Mouse (Mus musculus) heart, embryonic 13.5 days (tissue): Measurements from ENCODE around the gene Sh2d2a. TPM values are rescaled to one million over a fixed set of nuclear protein-coding genes. Genes with fewer than 3 reads are reported as not detected.
"Not testable (repeated sequence)": the region's sequence is repeated elsewhere in the genome, so short reads cannot be mapped to it uniquely, and the experiment has no call there.

Source experiments
- ATAC-seq: fragments of 200-750 bp; cut with Nextera tagmentation; 2 replicates; pipeline ENCODE4 v1.8.0; 2017; ENCODE audit warnings: moderate TSS enrichment; ENCODE audit not compliant: insufficient number of reproducible peaks, low FRiP score, low TSS enrichment; ENCODE audit errors: extremely low read depth
- H3K27ac ChIP-seq: fragments of 300-500 bp; sonication (generic); replicated peaks from 2 replicates; pipeline ENCODE4 v1.5.1; 2015; ENCODE audit warnings: moderate library complexity, mild to moderate bottlenecking, inconsistent platforms
- H3K27me3 ChIP-seq: fragments of 300-500 bp; sonication (generic); replicated peaks from 2 replicates; pipeline ENCODE4 v1.6.1; 2015; ENCODE audit warnings: mild to moderate bottlenecking, inconsistent platforms
- H3K36me3 ChIP-seq: fragments of 300-500 bp; sonication (generic); 2 replicates; pipeline ENCODE4 v1.6.1; 2015; ENCODE audit warnings: mild to moderate bottlenecking, inconsistent platforms
- H3K4me1 ChIP-seq: fragments of 300-500 bp; sonication (generic); 2 replicates; pipeline ENCODE4 v1.6.1; 2015; ENCODE audit warnings: inconsistent platforms
- H3K4me2 ChIP-seq: fragments of 300-500 bp; sonication (generic); 2 replicates; pipeline ENCODE4 v1.6.1; 2015; ENCODE audit warnings: inconsistent platforms, mild to moderate bottlenecking, moderate library complexity
- H3K4me3 ChIP-seq: fragments of 300-500 bp; sonication (generic); 2 replicates; pipeline ENCODE4 v1.5.1; 2015; ENCODE audit warnings: moderate library complexity, mild to moderate bottlenecking, inconsistent platforms
- H3K9ac ChIP-seq: fragments of 300-500 bp; sonication (generic); 2 replicates; pipeline ENCODE4 v1.6.1; 2015; ENCODE audit warnings: inconsistent platforms, mild to moderate bottlenecking, moderate library complexity
- H3K9me3 ChIP-seq: fragments of 300-500 bp; sonication (generic); 2 replicates; pipeline ENCODE4 v1.6.1; 2016; ENCODE audit warnings: inconsistent platforms
- WGBS: fragments of 180-500 bp; shearing (Covaris S2); methylation state at CpG from one replicate; pipeline ENCODE4 v1.1.7; 2015; ENCODE audit warnings: mixed read lengths; 5-methylcytosine and 5-hydroxymethylcytosine counted together
- polyA plus RNA-seq: library from polyadenylated mRNA; unstranded; fragments of >200 nt; fragmentation: Nextera tagmentation; extraction: Ambion mirVana; gene quantifications from 2 replicates; pipeline ENCODE4 v1.2.1, GENCODE M21; 2015

Gene Sh2d2a
- polyA plus RNA-seq, 1 experiment from 2014 or later: 0.17 TPM

DNA sequence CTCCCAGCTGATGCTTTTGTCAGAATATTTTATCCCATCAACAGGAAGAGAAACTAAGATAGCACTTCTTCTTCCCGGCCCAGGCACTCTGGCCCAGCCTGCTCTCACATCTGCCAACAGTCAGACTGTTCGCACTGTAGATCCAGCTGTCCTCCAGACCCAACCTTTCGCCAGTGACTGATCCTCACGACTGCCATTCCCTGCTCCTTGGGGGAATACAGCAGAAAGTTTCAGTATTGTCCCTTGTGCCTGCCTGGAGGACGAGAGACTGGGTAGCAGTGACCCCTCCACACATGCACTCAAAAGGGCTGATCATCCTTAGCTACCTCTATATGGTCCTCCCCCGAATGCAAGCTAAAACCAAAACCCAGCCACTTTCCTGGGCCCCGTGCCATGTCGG, 9.4 kb downstream of the Sh2d2a start:
- WGBS: 78% methylated on average over 8 of the region's 8 CpGs
- no peak overlapping the region for H3K9ac ChIP-seq
- H3K9me3 ChIP-seq: no peaks in the 10 kb centered on the region
- no peaks in the 10 kb centered on the region for H3K27me3 ChIP-seq
- H3K4me2 ChIP-seq: no peak overlapping the region
- H3K27ac ChIP-seq: no peak overlapping the region
- H3K4me3 ChIP-seq: no peak overlapping the region
- ATAC-seq: no peak
- H3K36me3 ChIP-seq: peaks cover 53% of the 10 kb centered on the region
- no peaks in the 10 kb centered on the region for H3K4me1 ChIP-seq

GRCm38 (mm10) chr3:87857666-87858065, 11.1 kb downstream of the Sh2d2a start:
- Histone ChIP-seq H3K4me2 (no peak overlapping the region), H3K9ac (no peak overlapping the region), H3K4me3 (no peak overlapping the region), H3K27me3 (no peaks in the 10 kb centered on the region), H3K9me3 (no peaks in the 10 kb centered on the region), H3K4me1 (no peaks in the 10 kb centered on the region), H3K27ac (no peak overlapping the region), H3K36me3 (peaks cover 69% of the 10 kb centered on the region)
- WGBS: 79% methylated on average over 8 of the region's 8 CpGs
- ATAC-seq: no peak

DNA sequence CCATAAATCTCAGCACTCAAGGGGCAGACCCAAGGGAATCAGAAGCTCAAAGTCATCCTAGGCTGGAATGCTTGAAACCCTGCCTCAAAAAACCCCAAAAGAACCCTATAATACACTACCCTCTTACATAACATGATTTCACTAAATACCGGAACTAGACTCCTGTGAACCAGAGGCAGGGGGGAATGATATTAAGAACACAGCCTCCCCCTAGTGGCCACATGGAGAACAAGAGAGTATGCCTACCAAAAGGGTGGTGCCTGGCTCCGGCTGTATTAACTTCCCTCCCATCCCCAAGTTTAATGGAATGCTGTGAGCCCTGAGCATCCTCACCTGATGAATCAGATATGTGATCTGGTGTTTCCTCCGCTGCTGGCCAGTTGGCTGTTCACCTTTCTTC, 13.3 kb downstream of the Sh2d2a start:
- H3K4me2 ChIP-seq: no peak overlapping the region
- H3K27me3 ChIP-seq: no peaks in the 10 kb centered on the region
- H3K9ac ChIP-seq: no peak overlapping the region
- no peak overlapping the region for H3K4me3 ChIP-seq
- ATAC-seq: no peak
- WGBS: 22% methylated on average over 3 of the region's 3 CpGs
- no peak overlapping the region for H3K27ac ChIP-seq
- no peaks in the 10 kb centered on the region for H3K4me1 ChIP-seq
- peaks cover 87% of the 10 kb centered on the region for H3K36me3 ChIP-seq
- H3K9me3 ChIP-seq: no peaks in the 10 kb centered on the region

- not testable (repeated sequence) for H3K9me3 ChIP-seq, H3K27ac ChIP-seq, H3K27me3 ChIP-seq, H3K4me1 ChIP-seq, H3K4me3 ChIP-seq, ATAC-seq, H3K9ac ChIP-seq, H3K4me2 ChIP-seq
- 82% methylated on average over 4 of the region's 4 CpGs for WGBS
- H3K36me3 ChIP-seq: peaks cover 94% of the 10 kb centered on the region
These were observed 17.6 kb downstream of the Sh2d2a start for GRCm38 (mm10) chr3:87864111-87864510.

DNA sequence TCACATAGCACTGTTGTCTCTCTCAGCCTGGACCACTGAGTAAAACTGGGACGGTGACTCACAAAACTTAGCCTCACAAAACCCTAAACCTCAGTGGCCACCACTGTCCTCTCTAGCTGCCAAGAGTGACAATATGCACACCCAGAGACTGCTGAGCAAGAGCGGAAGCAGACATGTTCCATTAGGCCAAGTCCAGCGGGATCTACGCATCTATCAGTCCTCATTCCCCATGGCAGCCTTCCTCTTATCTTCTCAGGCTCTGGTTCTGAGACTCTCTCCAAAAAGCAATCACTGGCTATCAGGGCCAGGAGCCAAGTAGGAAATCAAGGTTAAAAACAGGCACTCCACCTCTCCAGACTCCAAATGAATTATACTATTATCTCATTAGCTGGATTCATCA, 31.2 kb downstream of the Sh2d2a start:
- WGBS: 61% methylated on average over 4 of the region's 4 CpGs
- no peak for ATAC-seq
- Histone ChIP-seq H3K4me1 (peaks cover 17% of the 10 kb centered on the region), H3K4me3 (no peak overlapping the region), H3K9ac (no peak overlapping the region), H3K27me3 (no peaks in the 10 kb centered on the region), H3K36me3 (peaks cover 62% of the 10 kb centered on the region), H3K9me3 (no peaks in the 10 kb centered on the region), H3K4me2 (no peak overlapping the region), H3K27ac (peak overlapping the region; percentile 39; the same call in 1 of the 2 replicates)

DNA sequence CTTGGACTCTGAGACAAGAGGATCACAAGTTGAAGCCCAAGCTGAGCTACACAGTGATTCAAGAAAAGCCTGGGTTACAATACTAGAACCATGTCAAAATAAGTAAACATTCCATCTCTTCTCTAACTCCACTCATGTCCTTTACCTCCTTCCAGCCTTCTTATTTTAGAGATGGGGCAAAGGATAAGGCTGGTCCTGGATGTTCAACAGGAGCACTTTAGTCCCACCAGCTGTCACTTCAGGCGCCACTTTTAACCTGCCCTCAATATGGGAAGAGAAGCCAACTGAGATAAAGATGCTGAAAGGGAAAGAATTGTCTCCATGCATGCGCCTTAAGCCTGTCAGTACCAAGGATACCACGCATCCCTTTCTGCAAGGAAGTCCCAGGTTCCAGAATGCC, 37.7 kb downstream of the Sh2d2a start:
- Histone ChIP-seq H3K36me3 (peaks cover 30% of the 10 kb centered on the region), H3K9ac (peak overlapping the region; percentile 98), H3K27ac (peak overlapping the region; percentile 95), H3K4me2 (peak overlapping the region; percentile 97), H3K4me3 (peak overlapping the region; percentile 85), H3K27me3 (no peaks in the 10 kb centered on the region), H3K4me1 (peaks cover 24% of the 10 kb centered on the region), H3K9me3 (peaks cover 12% of the 10 kb centered on the region)
- 0% methylated on average over 3 of the region's 3 CpGs for WGBS
- no peak for ATAC-seq

GRCm38 (mm10) chr3:87884708-87885251, 38.2 kb downstream of the Sh2d2a start:
- ATAC-seq: no peak; the same call in none of the 2 replicates
- Histone ChIP-seq H3K9ac (peak overlapping the region; percentile 98), H3K27me3 (no peaks in the 10 kb centered on the region), H3K4me3 (peak overlapping the region; percentile 85), H3K27ac (peak overlapping the region; percentile 95), H3K9me3 (peaks cover 12% of the 10 kb centered on the region), H3K36me3 (peaks cover 27% of the 10 kb centered on the region), H3K4me2 (peak overlapping the region; percentile 97), H3K4me1 (peaks cover 24% of the 10 kb centered on the region)
- WGBS: under 1% methylated on average over 28 of the region's 28 CpGs

- Histone ChIP-seq H3K9me3 (peaks cover 12% of the 10 kb centered on the region), H3K9ac (peak within 1 kb of the TSS; percentile 98), H3K4me1 (peaks cover 24% of the 10 kb centered on the region), H3K27me3 (no peaks in the 10 kb centered on the region), H3K27ac (peak within 1 kb of the TSS; percentile 95), H3K36me3 (peaks cover 21% of the 10 kb centered on the region), H3K4me2 (peak within 1 kb of the TSS; percentile 97), H3K4me3 (peak within 1 kb of the TSS; percentile 85)
- WGBS: under 1% methylated on average over 33 of the region's 33 CpGs
- peak; percentile 94 for ATAC-seq
These were observed 38.9 kb downstream of the Sh2d2a start, which contains the start of gene Prcc for GRCm38 (mm10) chr3:87885281-87886003. Gene Prcc, minus strand, starts transcription at chr3:87885608.

- Histone ChIP-seq H3K9me3 (peaks cover 12% of the 10 kb centered on the region), H3K27me3 (no peaks in the 10 kb centered on the region), H3K4me3 (peak overlapping the region; percentile 85), H3K27ac (peak overlapping the region; percentile 95; the same call in 1 of the 2 replicates), H3K9ac (peak overlapping the region; percentile 79), H3K36me3 (peaks cover 15% of the 10 kb centered on the region), H3K4me2 (peak overlapping the region; percentile 97), H3K4me1 (peaks cover 24% of the 10 kb centered on the region)
- peak; percentile 2; the same call in 1 of the 2 replicates for ATAC-seq
- 9% methylated on average over 10 of the region's 10 CpGs for WGBS
These were observed 39.4 kb downstream of the Sh2d2a start for GRCm38 (mm10) chr3:87886004-87886365.

DNA sequence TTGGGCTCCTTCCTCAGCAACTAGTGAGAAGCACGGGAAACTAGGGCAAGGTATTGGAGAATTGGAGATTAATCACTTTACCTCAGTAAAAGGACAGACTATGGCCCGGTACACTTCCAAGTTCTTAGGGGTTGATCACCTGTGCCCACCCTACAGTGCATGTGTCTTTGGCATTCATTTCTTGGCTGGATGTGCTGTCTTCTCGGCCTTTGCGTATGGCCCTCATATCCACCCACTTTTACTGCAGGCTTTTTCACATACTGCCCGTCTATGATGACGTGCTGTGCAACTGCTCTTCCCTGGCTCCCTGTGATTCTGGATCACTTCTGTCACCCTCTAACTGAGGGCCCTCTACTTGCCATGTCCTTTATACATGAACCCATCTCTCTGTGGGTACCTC, 39.9 kb downstream of the Sh2d2a start:
- Histone ChIP-seq H3K4me2 (peak overlapping the region; percentile 97), H3K36me3 (peaks cover 11% of the 10 kb centered on the region), H3K27me3 (no peaks in the 10 kb centered on the region), H3K4me3 (peak overlapping the region; percentile 85), H3K9ac (peak overlapping the region; percentile 79), H3K27ac (no peak overlapping the region), H3K9me3 (peaks cover 12% of the 10 kb centered on the region), H3K4me1 (peaks cover 24% of the 10 kb centered on the region)
- 78% methylated on average over 6 of the region's 6 CpGs for WGBS
- ATAC-seq: no peak

DNA sequence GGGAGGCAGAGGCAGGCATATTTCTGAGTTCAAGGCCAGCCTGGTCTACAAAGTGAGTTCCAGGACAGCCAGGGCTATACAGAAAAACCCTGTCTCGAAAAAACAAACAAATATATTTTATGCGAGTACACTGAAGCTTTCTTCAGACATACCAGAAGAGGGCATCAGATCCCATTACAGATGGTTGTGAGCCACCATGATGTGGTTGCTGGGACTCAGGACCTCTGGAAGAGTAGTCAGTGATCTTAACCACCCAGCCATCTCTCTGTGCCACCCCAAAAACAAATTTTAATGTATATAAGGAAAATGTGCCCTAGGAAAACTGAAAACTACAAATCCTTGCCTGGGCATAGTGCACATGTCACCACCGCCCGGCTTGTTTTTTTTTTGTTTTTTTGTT, 40.8 kb downstream of the Sh2d2a start:
- WGBS: 86% methylated on average over 4 of the region's 4 CpGs
- H3K4me2 ChIP-seq: not testable (repeated sequence)

DNA sequence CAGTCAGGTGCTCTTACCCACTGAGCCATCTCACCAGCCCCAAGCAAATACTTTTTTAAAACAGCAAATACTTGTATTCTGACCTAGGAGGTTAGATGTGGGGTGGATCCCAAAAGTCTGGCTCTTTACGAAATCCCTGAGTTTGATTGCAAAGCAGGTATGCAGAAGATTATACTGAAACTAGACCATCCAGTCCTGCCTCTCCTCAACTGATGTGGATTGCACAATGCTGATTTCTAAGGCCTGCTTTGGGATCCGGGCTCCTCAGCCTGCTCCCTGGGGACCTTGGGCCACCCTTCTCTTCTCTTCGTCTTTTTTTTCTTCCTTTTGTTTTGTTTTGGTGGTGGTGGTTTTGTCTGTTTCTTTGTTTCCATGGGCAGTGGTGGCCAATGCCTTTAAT, 44.9 kb downstream of the Sh2d2a start:
- Histone ChIP-seq H3K4me3 (no peak overlapping the region), H3K4me1 (no peaks in the 10 kb centered on the region), H3K36me3 (no peaks in the 10 kb centered on the region), H3K27ac (no peak overlapping the region), H3K9me3 (peaks cover 12% of the 10 kb centered on the region), H3K4me2 (no peak overlapping the region), H3K9ac (no peak overlapping the region), H3K27me3 (no peaks in the 10 kb centered on the region)
- WGBS: 67% methylated on average over 3 of the region's 3 CpGs
- no peak for ATAC-seq

More for the DNA sequence above, 40.8 kb downstream of the Sh2d2a start:
- H3K9me3 ChIP-seq: peaks cover 12% of the 10 kb centered on the region
- H3K27me3 ChIP-seq, ATAC-seq, H3K9ac ChIP-seq, H3K4me3 ChIP-seq, H3K36me3 ChIP-seq, H3K27ac ChIP-seq: not testable (repeated sequence)
- peaks cover 22% of the 10 kb centered on the region for H3K4me1 ChIP-seq
